Mouse (Mus musculus) cerebellum, postnatal 36 days (tissue): ENCODE measurements around the gene Ssx2ip.
A peak's percentile ranks its signal among the peaks of the same experiment; 100 is the strongest.
"Not testable (repeated sequence)": the region's sequence is repeated elsewhere in the genome, so short reads cannot be mapped to it uniquely, and the experiment has no call there.

Experiments used
- DNase-seq, 2 experiments: peaks; one replicate each; pipeline ENCODE4 v3.0.0; 2021 to 2022; ENCODE audit warnings: mixed read lengths in 2 of 2

Gene Ssx2ip

DNA sequence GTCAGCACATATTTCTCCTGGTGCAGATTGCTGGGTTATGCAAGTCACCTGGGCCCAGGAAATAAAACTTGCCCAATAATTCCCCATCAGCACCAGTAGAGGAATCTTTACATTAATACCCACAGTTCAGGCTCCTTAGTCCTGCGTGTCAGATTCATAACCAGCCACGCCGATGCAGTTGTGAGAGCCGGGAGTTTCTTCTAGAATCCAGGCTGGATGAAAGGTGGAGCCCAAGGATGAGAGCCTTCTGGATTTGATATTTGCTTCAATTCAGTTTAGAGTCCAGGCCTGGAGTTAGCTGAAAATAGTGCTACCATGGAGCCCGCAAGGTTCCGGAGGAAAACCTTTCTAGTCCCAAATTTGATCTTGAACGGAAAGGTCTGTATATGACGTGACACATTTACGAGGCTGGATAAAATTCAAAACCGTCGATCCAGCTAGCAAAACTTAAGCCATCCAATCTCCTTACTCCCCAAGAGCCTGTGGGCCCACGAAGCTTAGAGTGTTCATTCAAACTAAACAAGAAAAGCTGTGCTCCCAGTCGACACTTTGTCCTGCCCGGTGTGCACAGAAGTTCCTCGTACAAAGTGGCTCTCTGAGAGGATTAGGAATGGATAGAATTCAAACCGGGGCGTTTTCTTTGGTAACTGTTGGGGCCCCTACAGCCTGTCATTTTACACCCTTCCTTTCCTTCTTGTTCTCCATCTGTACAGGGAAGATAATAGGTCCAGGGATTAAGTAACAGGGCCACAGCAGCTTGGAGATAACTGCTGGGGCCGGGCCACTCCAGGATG is 968 bp downstream of the Ssx2ip start:
- peak in 1 of 2 experiments; percentile 44 for DNase-seq

DNA sequence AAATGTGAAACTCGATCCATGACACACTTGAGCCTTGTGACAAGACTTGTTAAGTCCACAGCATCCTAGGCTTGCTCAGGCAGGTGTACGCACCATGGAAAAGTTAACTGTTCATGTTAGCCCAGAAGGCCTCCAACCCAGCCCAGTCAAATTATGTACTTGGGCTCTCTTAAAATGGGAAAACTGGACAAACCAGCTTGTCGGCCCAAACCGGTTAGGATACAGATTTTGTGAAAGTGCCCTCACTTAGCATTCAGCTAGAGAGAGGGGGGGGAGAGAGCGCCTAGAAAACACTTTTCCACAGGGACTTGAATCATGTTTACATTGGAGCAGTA is 1.5 kb downstream of the Ssx2ip start:
- no peak for DNase-seq

DNA sequence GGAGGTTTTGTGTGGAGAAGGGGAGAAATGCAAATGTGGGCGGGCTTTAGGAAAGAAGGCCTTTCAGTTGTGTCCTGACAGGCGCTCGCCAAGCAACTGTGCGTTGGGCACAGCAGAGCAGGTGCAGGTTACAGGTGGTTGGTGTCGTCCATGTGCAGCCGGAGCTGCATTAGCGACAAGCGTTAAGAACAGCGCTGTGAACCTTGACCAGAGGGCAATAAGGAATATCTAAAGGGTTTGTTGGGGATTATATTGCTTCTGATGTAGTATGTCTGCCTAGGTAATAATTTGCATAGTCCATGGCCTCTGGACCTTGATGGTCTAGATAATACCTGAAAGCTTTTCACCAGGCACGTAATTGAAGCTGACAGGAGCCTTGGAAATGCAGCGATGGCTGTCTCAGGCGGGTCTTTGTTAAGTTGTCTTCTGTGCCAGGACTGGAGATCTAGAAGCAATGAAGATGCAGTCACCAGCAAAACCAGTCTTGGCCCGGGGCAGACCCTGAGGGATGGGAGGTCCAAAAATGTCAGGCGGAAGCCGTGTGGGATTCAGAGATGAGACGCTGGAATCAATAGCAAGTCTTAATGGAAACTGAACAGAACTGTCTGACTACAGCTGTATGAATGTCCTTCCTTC is 2.8 kb downstream of the Ssx2ip start:
- DNase-seq = no peak

DNA sequence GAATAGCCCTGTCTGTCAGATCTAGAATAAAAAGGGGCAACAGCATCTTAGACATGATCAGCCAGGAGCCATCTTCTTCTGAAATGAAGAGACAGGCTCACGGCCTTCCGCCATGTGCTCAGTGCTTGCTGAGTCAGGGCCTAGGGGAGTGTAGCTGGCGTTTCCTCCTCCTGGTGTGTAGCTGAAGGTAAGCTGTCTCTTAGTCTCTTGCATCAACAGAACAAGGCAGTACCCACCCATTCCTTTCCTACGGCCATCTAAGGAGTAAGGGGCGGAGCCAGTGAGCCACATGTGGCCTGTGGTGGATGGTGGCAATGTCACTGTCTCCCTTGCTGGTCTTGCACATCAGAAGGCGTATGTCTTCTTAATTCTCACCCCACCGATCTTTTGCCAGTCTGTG is 5.7 kb downstream of the Ssx2ip start:
- DNase-seq = no peak

DNA sequence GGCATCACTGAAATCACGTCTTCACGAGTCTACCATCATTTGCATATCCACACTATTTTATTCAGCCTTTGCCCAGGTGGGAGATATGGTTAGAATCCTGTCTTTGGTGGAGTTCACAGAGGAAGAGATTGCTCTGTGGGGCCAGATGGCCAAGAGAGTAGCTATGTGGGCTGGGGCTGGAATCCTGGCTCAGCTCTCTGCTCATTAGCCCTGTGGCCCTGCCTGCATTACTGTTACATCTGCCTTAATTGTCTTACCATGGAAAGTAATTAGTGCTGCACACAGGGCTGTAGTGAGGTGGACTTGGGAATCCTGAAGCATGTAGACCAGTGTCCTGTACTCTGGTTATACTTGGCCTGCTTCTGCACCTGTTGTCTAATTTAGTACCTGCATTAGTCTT is 7.6 kb downstream of the Ssx2ip start:
- peak; percentile 48 to 51 for DNase-seq

DNA sequence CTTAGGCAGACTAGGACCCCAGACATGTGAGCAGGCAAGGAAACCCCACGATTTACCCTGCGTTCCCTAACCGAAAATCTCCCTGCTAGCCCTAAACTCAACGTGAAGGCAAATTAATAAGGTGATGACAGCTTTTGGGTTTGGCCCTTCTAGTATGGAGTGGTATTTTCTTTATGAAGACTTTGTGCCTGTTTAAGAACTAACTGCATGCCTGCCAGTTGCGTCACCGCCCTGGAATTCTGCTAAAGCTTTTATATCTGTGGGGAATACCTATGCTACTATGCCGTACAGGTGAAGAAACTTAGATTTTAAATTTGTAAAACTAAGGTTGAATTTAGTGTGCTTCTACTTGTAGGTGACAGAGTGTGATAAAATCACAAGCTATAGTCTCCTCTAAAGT is 8.0 kb downstream of the Ssx2ip start:
- no peak for DNase-seq

DNA sequence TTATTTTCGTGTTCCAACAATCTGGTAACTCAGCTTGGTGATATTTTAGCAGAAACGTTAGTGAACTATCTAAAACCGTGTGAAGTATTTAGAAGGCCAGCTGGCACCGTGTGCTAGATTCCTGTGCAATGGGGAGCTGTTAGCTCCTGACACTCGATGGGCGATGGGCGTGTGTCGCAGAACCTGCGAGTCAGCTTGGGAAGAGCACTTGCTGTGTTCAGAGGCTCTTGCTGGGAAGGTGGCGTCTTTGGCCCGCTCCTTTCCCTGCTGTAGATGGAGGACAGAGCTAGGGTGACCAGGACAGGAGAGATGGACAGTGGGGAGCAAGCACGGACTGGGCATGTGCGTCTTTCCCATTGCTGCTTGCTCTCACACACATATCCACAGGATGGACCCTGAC is 8.6 kb downstream of the Ssx2ip start:
- peak in 1 of 2 experiments; percentile 41 for DNase-seq

DNA sequence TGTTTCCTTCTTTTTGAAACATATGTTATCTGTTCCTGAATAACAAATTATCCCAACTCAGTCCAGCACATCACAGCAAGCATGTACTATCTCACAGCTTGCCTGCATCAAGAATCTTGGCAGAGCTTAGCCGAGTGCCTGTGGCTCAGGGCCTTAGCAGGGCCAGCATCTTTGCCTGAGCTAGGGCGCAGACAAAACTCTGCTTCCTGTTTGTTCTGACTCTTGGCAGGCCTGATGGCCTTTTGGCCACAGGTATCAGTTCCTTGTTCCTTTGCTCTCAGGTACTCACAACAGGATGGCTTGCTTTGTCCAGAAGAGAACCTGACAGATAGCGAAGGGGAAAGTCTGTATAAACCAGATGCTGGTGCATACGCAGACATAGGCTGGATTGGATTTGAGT is 9.6 kb downstream of the Ssx2ip start:
- DNase-seq = peak; percentile 64 to 74

DNA sequence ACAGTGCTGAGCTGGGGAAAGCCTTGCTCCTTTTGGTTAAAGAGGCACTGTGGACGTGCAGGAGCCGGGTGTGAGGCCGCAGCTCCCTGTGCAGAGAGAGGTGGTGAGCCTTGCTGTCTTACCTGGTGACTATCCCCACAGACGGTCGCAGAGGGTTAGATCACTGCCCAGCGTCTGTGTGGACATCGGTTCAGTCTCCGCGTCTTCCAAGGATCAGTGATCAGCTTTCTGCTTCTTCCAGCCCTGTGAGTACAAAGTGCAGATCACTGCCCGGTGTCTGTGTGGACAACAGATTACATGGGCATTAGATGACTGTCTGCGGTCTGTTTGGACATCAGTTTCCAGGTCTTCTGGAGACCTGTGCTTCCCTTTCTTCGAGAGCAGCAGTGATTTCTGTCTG is 10.1 kb downstream of the Ssx2ip start:
- peak in 1 of 2 experiments; percentile 34 for DNase-seq

DNA sequence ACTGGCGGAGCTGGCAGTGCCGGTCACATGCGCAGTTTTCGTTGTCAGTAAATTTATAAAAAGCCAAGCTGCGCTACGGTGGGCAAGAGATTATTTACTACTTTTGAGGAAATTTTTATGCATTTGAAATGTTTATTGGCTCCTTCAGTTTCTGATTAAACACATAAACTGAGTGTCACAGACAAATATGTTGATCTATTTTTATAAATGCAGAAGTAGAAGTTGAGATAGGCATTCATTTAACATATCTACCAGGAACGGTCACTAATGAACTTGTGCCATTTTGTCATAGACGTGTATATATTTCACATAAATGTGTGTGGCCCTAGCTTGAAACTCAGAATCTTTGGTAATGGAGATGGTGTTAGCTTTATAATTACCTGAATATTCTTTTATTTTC is 13.4 kb downstream of the Ssx2ip start:
- no peak for DNase-seq

DNA sequence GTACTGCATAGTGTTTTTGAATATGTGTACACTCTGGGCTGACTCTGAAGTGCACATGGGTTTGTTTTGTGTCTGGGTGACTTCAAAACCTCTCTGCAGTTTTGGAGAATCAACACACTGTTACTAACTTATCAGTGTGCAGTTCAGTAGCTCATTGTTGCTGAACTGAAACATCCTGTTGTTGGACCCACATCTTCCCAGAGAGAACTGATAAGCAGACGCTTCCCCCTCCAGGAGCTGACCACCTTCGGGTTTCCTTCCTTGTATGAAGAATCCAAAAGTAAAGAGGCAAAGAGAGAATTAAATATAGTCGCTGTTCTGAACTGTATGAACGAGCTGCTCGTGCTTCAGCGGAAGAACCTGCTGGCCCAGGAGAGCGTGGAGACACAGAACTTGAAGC is 14.5 kb downstream of the Ssx2ip start:
- DNase-seq = no peak

DNA sequence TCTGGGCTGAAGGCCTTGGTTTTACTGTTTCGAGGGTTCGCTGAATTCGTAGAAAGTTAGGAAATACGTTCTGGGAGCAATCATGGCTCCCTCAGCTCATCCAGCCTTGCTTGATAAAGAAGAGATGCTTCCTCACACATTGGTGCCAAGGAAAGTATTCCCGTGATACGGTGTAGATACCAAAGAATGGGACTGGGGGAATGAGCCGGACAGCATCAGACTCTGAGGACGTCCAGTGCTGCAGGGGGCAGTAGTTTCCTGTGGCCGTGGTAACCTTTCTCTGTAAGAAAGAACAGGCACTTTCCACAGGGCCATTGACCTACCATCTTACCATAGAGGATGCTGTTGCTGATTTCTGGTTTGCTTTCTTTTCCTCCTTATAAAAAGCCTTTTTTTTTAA is 15.1 kb downstream of the Ssx2ip start:
- peak in 1 of 2 experiments; percentile 26 for DNase-seq

DNA sequence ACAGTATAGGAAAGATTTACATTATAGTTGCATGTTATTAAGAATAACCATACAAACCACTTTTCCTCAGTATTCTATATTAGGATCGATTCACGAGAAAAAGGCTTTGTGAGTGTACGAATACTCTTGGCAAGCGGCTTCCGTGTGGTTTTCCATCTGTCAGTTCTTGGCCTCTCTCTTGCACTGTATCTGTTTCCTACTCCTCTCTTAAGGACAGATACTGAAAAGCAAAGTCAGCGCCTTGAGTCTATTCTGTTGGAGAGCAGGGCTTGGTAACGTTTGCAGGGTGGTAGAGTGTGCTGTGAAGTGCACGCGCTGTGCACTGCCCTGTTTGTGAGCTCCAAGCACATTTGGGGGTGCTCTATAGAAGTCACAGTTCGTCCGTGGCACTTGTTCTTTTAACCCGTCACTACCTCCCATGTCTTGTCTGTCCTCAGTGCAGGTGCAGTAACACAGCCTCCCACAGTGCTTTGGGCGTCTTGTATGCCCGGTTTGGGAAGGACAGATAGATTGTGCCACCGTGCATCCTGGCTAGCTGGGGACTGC is 15.6 kb downstream of the Ssx2ip start:
- DNase-seq = peak in 1 of 2 experiments; percentile 52

DNA sequence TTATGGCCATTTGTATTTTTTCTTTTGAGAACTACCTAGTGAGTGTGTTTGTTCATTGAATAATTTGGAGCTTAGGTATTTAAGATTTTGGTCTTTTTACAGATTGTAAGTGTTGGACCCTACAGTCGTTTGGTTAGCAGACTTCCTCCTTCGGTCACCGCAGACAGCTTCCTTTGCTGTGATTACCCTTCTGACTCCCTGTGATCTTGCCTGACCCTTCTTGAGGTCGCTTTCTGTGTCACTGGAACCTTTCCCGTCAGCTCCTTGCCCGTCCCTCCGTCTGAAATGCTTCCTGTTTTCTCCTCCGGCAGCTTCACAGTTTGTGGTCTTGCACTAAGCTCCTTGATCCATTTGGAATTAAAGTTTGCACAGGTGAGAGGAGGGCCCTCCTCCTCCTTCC is 17.3 kb downstream of the Ssx2ip start:
- no peak for DNase-seq

DNA sequence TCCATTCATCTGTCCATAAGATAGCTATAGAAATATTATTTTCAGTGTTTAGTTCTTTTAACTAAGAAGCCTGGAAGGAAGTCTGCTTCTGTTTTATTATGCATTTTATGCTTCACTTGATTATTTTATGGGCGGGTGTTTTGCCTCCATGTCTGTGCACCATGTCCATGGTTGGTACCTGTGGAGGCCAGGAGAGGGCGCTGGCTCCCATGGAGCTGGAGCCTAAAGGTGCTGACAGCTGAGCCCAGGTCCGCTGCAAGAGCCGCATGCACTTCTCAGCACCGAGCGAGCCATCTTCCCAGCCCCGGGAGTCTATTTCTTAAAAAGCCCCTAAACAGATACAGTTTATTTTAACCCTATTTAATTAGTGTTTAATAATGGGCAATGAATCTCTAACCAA is 19.3 kb downstream of the Ssx2ip start:
- no peak for DNase-seq

DNA sequence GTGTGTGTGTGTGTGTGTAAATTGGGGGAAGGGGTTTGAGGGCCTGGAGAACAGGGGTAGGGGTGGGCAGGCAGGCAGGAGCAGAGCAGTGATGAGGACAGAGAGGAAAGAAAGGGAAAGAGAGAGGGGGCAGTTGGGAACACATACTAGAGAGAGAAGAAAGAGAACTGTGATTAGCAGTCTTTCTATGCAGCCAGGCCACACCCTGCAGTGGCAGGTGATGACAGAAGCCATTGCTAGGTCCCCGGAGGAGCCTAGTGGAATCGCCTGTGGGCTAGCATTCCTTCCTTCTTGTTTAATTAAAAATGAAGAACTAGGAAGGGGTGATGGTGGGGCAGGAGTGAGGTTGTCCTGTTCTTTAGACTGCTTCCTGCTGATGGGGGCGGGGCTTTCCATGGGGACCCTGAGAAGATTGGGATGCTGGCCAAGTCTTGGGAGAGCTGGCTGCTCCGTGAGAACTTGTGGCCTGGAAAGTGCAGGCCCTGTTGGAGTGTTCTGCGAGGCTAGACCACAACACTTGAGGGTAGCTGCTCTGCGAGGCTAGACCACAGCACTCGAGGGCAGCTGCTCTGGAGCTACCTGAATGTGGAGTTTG is 20.0 kb downstream of the Ssx2ip start:
- no peak for DNase-seq

DNA sequence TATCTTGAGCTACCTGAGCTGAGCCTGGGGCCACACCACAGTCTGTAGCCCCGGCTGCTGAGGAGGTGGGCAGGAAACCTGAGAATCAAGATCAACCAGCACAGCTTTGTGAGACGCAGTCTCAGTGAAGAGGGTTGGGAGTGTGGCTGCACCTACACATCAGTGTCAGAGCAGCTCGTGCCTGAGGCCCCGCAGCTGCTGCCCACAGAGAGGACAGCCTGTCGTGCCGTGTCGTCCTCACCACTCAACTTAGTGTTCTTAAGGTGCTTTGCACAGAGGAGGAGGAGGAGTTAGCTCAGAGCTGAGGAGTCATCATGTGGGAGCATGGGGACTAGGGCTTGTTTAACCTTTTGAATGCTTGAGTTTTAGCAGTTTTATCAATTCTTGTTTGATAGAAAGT is 21.5 kb downstream of the Ssx2ip start:
- no peak for DNase-seq

DNA sequence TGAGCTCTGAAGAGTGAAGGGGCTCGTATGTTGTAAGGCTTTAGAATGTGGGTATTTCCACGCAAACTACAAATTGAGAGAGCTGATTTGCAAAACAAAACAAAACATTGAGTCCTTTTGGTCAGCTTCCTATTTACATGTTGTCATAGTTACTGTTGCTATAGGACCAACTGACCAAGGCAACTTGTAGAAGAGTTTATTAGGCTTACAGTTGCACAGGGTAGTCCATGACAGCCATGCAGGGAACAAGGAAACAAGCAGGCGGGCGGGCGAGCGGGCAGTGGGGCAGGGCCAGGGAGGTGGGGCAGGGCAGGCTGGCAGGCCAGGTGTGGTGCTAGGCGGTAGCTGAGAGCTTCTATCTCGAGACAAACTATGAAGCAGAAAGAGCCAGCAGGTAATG is 22.0 kb downstream of the Ssx2ip start:
- no peak for DNase-seq

DNA sequence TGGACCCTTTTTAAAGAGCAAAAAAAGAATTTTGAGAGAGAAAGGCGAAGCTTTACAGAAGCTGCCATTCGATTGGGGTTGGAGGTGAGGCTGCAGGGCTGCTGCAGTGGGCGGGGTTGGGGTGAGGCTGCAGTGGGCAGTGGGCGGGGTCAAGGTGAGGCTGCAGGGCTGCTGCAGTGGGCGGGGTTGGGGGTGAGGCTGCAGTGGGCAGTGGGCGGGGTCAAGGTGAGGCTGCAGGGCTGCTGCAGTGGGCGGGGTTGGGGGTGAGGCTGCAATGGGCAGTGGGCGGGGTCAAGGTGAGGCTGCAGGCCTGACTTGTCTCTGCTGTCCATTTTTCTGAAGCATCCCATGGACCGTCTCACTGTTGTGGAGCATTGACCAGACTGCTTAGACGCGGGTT is 28.6 kb downstream of the Ssx2ip start:
- DNase-seq = not testable (repeated sequence)

DNA sequence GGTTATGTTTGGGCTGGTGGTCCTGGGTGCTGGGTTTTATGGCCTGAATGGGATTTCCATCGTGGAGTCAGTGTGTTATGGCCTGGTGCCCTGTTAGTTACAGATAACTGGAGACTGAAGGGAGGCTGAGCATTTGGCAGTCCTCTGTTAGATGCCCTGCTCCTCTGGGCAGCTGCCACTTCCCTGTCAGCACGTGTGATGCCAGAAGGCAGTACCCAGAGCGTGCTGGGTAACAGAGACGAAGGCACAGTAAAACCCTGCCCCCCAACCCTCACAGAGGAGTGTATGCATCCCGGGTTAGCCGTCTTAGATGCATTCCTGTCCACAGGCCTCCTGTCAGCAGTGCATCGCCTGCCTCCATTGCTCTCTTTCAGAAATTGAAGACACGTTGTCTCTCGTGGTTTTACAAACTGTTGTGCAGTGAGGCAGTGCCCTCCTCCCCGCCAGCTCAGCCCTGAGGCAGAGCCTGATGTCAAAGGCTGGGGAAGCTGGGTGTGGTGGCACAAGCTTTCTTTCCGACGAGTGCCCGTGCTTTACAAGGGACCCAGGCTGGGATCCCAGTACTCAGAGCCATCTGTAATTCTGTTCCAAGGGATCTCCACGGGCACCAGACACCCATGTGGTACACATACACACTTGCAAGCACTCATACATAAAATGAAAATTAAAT is 29.4 kb downstream of the Ssx2ip start:
- no peak for DNase-seq

DNA sequence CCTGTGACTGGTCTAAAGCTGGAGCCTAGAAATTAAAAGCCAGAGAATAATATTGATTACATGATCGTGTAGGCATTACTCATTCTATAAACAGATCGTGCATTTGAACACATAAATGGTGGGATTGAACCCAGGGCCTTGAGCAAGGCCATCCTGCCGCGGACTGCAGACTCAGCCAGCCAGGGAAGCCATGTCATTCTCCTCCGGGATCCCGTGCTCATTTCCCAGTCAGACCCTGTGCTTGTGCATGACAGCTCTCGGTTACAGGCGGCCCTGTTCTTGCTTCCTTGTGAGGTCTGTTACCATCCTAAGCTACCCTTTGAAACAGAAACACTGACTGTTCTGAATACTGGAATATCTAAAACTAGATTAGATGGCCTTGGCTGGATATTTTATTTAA is 30.2 kb downstream of the Ssx2ip start:
- DNase-seq = no peak

DNA sequence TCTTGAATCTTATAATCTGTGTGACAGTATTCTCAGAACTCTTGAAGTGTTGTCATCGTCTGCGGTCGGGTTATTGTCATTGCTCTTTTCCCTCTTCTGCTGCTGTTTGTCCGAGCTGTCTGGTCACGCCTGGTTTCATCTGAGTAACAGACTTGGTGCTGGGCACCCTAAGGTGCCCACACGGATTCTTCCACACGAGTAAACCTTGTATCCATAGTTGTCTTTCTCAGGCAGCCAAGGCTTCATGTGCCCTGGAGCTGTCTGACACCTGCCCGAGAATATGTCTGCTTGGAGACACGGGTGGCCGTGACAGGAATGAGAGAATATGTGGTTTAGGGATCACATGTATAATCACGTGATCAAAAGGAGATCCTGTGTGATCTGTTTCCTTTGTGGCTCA is 31.1 kb downstream of the Ssx2ip start:
- DNase-seq = no peak

DNA sequence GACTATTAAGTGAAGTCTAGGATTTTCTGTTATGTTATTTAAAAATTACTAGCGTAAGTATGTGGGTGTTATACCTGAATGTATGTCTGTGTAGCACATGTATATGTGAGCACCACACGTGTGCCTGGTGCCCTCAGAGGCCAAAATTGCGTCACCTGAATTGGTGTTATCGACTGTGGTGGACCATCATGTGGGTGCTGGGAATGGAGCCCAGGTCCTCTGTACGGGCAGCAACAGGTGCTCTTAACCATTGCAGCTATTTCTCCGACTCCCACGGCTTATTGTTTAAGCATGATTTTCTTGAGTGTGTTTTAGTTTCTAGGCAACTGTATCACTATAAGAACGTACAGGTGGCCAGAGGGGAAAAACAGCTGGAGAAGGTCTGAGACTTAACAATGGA is 31.7 kb downstream of the Ssx2ip start:
- no peak for DNase-seq

DNA sequence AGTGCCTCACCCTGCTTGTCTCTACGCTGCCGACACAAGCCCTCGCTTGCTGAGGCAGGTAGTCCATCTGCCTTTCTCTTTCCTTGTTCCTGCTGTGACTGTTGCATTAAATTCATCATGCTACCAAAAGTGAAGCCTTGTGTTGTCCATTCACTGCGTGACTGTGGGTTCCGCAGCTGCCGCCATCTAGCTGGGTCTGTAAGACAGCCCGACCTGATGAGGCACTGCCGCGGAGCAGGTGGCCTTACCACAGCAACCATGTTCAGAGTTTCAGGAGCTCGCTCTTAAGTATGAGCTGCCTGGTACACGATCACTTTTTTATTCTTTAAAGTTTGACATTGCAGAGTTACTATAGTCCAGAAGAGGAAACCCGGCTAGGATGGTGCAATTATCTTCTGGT is 35.6 kb downstream of the Ssx2ip start:
- DNase-seq = no peak
